Mouse (Mus musculus) ES-Bruce4 (cell line): Measurements from ENCODE around the gene Zfp318. TPM values are rescaled to one million over a fixed set of nuclear protein-coding genes. Genes with fewer than 3 reads are reported as not detected.

Experiments
- H3K27ac ChIP-seq: 2 replicates; pipeline ENCODE4 v1.5.1; 2012; ENCODE audit warnings: low read length, inconsistent platforms; ENCODE audit not compliant: insufficient read depth
- H3K27me3 ChIP-seq: 2 replicates; pipeline ENCODE4 v1.6.1; 2012; ENCODE audit warnings: mild to moderate bottlenecking, low read length, inconsistent platforms; ENCODE audit not compliant: control insufficient read depth, poor library complexity, insufficient read depth, severe bottlenecking
- H3K36me3 ChIP-seq: 2 replicates; pipeline ENCODE4 v1.6.1; 2012; ENCODE audit warnings: inconsistent platforms, mild to moderate bottlenecking, low read length, moderate library complexity; ENCODE audit not compliant: control insufficient read depth, poor library complexity, insufficient read depth, severe bottlenecking
- H3K4me1 ChIP-seq: one replicate; pipeline ENCODE4 v1.8.1; 2011; ENCODE audit warnings: low read length; ENCODE audit not compliant: control insufficient read depth, insufficient read depth
- H3K4me3 ChIP-seq: 2 replicates; pipeline ENCODE4 v1.5.1; 2011; ENCODE audit warnings: low read depth, mild to moderate bottlenecking, low read length
- H3K9ac ChIP-seq: 2 replicates; pipeline ENCODE4 v1.6.1; 2012; ENCODE audit warnings: low read depth, mild to moderate bottlenecking, inconsistent platforms; ENCODE audit not compliant: poor library complexity, severe bottlenecking
- H3K9me3 ChIP-seq: replicated peaks from 2 replicates; pipeline ENCODE4 v1.6.1; 2012; ENCODE audit warnings: mild to moderate bottlenecking, low read length, inconsistent platforms; ENCODE audit not compliant: control insufficient read depth, poor library complexity, insufficient read depth, severe bottlenecking
- CTCF ChIP-seq: IDR thresholded peaks from one replicate; pipeline ENCODE4 v1.8.1; 2011; ENCODE audit warnings: low read depth, low read length
- EP300 ChIP-seq: IDR thresholded peaks from 2 replicates; pipeline ENCODE4 v1.6.1; 2011; ENCODE audit warnings: low read depth, low read length; ENCODE audit not compliant: insufficient read depth
- POLR2A ChIP-seq: IDR thresholded peaks from one replicate; pipeline ENCODE4 v1.8.1; 2011; ENCODE audit warnings: low read length; ENCODE audit not compliant: insufficient read depth
- polyA plus RNA-seq: library from polyadenylated mRNA; stranded (reverse); fragments of >200 nt; gene quantifications from 2 replicates; pipeline ENCODE4 v1.2.4, GENCODE M21; 2011; ENCODE audit warnings: low read depth; ENCODE audit not compliant: missing spikeins, insufficient read depth, insufficient read length

Zfp318 gene
- polyA plus RNA-seq, result 55.0 and 62.7 TPM in 2 replicates

GRCm38 (mm10) chr17:46383294-46384060 lies at the start of gene Zfp318:
TSS of gene Zfp318 (plus strand) at chr17:46383731.
- Histone ChIP-seq H3K9ac (peak within 1 kb of the TSS; percentile 99), H3K4me3 (peak within 1 kb of the TSS; percentile 75), H3K4me1 (no peaks in the 10 kb centered on the region), H3K36me3 (peaks cover 3% of the 10 kb centered on the region; the same call in 1 of the 2 replicates), H3K27me3 (no peaks in the 10 kb centered on the region), H3K27ac (no peak within 1 kb of the TSS), H3K9me3 (no peaks in the 10 kb centered on the region)
- peak; percentile 48 for TF ChIP-seq POLR2A
- TF ChIP-seq EP300, result 0 out of 2 replicates have a peak, but pooled peaks have one; percentile 4
- TF ChIP-seq CTCF, result no peak

- Histone ChIP-seq H3K27me3 (no peaks in the 10 kb centered on the region), H3K4me3 (no peak overlapping the region), H3K9me3 (no peaks in the 10 kb centered on the region; the same call in 1 of the 2 replicates), H3K36me3 (no peaks in the 10 kb centered on the region), H3K27ac (no peak overlapping the region), H3K4me1 (no peaks in the 10 kb centered on the region), H3K9ac (no peak overlapping the region)
- peak; percentile 69 for TF ChIP-seq CTCF
- no peak for TF ChIP-seq EP300
Observed at GRCm38 (mm10) chr17:46336475-46336874, 47.1 kb upstream of the Zfp318 start.

- H3K27ac ChIP-seq, result no peak overlapping the region
- TF ChIP-seq POLR2A (no peak), CTCF (no peak), EP300 (no peak)
Observed at GRCm38 (mm10) chr17:46341208-46341607, 42.3 kb upstream of the Zfp318 start.

GRCm38 (mm10) chr17:46351026-46351700 lies 32.4 kb upstream of the Zfp318 start:
- H3K9ac ChIP-seq, result no peak overlapping the region
- no peak for TF ChIP-seq POLR2A
- TF ChIP-seq EP300, result no peak
- no peaks in the 10 kb centered on the region for H3K36me3 ChIP-seq
- no peak overlapping the region for H3K4me3 ChIP-seq
- no peak overlapping the region for H3K27ac ChIP-seq
- no peaks in the 10 kb centered on the region for H3K4me1 ChIP-seq
- peaks cover 24% of the 10 kb centered on the region for H3K9me3 ChIP-seq
- H3K27me3 ChIP-seq, result no peaks in the 10 kb centered on the region

More at GRCm38 (mm10) chr17:46341208-46341607, 42.3 kb upstream of the Zfp318 start:
- Histone ChIP-seq H3K4me3 (no peak overlapping the region), H3K9me3 (peaks cover 20% of the 10 kb centered on the region), H3K4me1 (no peaks in the 10 kb centered on the region), H3K36me3 (no peaks in the 10 kb centered on the region), H3K27me3 (no peaks in the 10 kb centered on the region; the same call in 1 of the 2 replicates), H3K9ac (no peak overlapping the region)

- no peaks in the 10 kb centered on the region for H3K27me3 ChIP-seq
- H3K36me3 ChIP-seq, result no peaks in the 10 kb centered on the region
- no peak overlapping the region for H3K27ac ChIP-seq
- H3K9me3 ChIP-seq, result peaks cover 3% of the 10 kb centered on the region
- no peaks in the 10 kb centered on the region for H3K4me1 ChIP-seq
- peak; percentile 71 for TF ChIP-seq CTCF
- TF ChIP-seq EP300, result no peak
- no peak overlapping the region for H3K4me3 ChIP-seq
- no peak overlapping the region for H3K9ac ChIP-seq
Observed at GRCm38 (mm10) chr17:46371783-46372182, 11.7 kb upstream of the Zfp318 start.

GRCm38 (mm10) chr17:46378564-46378963 lies 5.0 kb upstream of the Zfp318 start:
- no peak overlapping the region for H3K9ac ChIP-seq
- no peaks in the 10 kb centered on the region for H3K4me1 ChIP-seq
- TF ChIP-seq EP300 (no peak), CTCF (no peak), POLR2A (no peak)
- H3K36me3 ChIP-seq, result no peaks in the 10 kb centered on the region
- H3K27ac ChIP-seq, result no peak overlapping the region
- no peak overlapping the region for H3K4me3 ChIP-seq
- H3K27me3 ChIP-seq, result no peaks in the 10 kb centered on the region
- peaks cover 3% of the 10 kb centered on the region; the same call in 1 of the 2 replicates for H3K9me3 ChIP-seq
